Mouse (Mus musculus): ENCODE data around the gene Gprc5d. TPM values are rescaled to one million over a fixed set of nuclear protein-coding genes. Genes with fewer than 3 reads are reported as not detected.

The Gprc5d gene
- total RNA-seq, 2 experiments from 2014 or later = not detected

GRCm38 (mm10) chr6:135136439-135137161 is 18.5 kb upstream of the Gprc5d start:
- peak; percentile 18 to 21 for DNase-seq

GRCm38 (mm10) chr6:135135735-135136134 is 17.7 kb upstream of the Gprc5d start:
- no peak for DNase-seq

- no peak for DNase-seq
These were observed 15.4 kb upstream of the Gprc5d start for GRCm38 (mm10) chr6:135133486-135133885.

- no peak for DNase-seq
These were observed 15.0 kb upstream of the Gprc5d start for GRCm38 (mm10) chr6:135133086-135133485.

GRCm38 (mm10) chr6:135124755-135125380 is 6.8 kb upstream of the Gprc5d start:
- DNase-seq = no peak

- no peak for DNase-seq
These were observed 1.6 kb downstream of the Gprc5d start for GRCm38 (mm10) chr6:135116479-135116878.

- no peak for DNase-seq
These were observed 5.0 kb downstream of the Gprc5d start for GRCm38 (mm10) chr6:135113114-135113436.

GRCm38 (mm10) chr6:135112411-135113113 is 5.5 kb downstream of the Gprc5d start:
- no peak for DNase-seq

- DNase-seq = no peak
These were observed 11.1 kb downstream of the Gprc5d start for GRCm38 (mm10) chr6:135107014-135107413.

GRCm38 (mm10) chr6:135102736-135103303 is 15.3 kb downstream of the Gprc5d start:
- DNase-seq = peak; percentile 9 to 30

- no peak for DNase-seq
These were observed 17.2 kb downstream of the Gprc5d start for GRCm38 (mm10) chr6:135100787-135101472.

GRCm38 (mm10) chr6:135092798-135093470 is 25.1 kb downstream of the Gprc5d start:
- no peak for DNase-seq

- DNase-seq = no peak
These were observed 27.4 kb downstream of the Gprc5d start for GRCm38 (mm10) chr6:135090661-135091060.

GRCm38 (mm10) chr6:135089786-135090185 is 28.3 kb downstream of the Gprc5d start:
- no peak for DNase-seq

- DNase-seq = peak; percentile 63 to 91
These were observed 30.2 kb downstream of the Gprc5d start for GRCm38 (mm10) chr6:135087721-135088451.

GRCm38 (mm10) chr6:135085703-135086102 is 32.4 kb downstream of the Gprc5d start:
- DNase-seq = no peak

GRCm38 (mm10) chr6:135083991-135084502 is 34.0 kb downstream of the Gprc5d start:
- no peak for DNase-seq

GRCm38 (mm10) chr6:135078420-135078819 is 39.7 kb downstream of the Gprc5d start:
- no peak for DNase-seq

- no peak for DNase-seq
These were observed 41.9 kb downstream of the Gprc5d start for GRCm38 (mm10) chr6:135076202-135076601.

GRCm38 (mm10) chr6:135074405-135074947 is 43.6 kb downstream of the Gprc5d start:
- DNase-seq = peak in 1 of 2 experiments; percentile 52

All from heart, adult 18-20 months (tissue).